Mouse (Mus musculus): ENCODE results near the gene Teddm2. TPM values are rescaled to one million over a fixed set of nuclear protein-coding genes. Genes with fewer than 3 reads are reported as not detected.

Gene Teddm2
- total RNA-seq, 2 experiments from 2014 or later: 0.70 to 1.4 TPM

GRCm38 (mm10) chr1:153846420-153846819 lies 53.6 kb downstream of the Teddm2 start:
- DNase-seq: no peak
- intact Hi-C loops (cut with DNase I; ENCODE audit: low total_unique reads): no loop called here

DNA sequence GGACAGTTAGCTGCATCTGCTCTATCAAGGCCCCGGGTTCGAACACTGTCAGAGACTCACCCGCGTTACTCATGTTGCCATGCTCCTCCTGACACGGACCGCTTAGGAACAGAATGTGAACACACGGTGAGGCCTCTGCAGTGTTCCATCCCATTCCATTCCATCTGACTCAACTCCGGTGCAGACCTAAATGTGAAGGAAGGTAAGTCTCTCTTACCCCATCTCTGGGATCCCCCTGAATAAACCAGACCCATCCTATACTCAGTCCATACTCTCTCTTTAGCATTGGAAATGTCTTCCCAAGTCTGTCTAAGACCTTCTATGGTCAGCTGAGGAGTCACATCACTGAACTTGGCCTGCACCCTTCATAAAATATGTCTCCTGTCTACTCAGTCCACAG lies 56.0 kb downstream of the Teddm2 start, which contains the start of gene Rgsl1:
Gene Rgsl1, minus strand, starts transcription at position 101 of the 400 bp plus-strand sequence.
- DNase-seq: no peak
- intact Hi-C loops (cut with DNase I; ENCODE audit: low total_unique reads): no loop called here

- DNase-seq: peak; percentile 20
- intact Hi-C loops (cut with DNase I; ENCODE audit: low total_unique reads): no loop called here
Measured at GRCm38 (mm10) chr1:153842121-153842740, 57.8 kb downstream of the Teddm2 start.

GRCm38 (mm10) chr1:153836036-153836435 lies 64.0 kb downstream of the Teddm2 start:
- intact Hi-C loops (cut with DNase I; ENCODE audit: low total_unique reads): no loop called here
- DNase-seq: no peak

DNA sequence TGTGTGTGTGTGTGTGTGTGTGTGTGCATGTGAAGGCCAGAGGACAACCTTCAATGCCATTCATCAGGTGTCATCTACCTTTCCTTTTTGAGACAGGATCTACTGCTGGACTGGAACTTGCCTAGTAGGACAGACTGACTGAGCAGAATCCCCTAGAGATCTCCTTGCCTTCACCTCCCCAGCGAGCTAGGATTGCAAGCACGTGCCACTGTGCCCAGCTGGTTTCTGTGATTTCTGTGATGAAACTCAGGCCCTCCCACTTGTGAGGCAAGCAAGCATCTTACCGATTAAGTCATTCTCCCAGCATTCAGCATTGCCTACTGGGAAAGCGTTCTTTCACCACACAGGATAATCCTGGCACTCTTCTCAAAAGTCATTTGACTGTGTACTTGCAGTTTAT lies 69.3 kb downstream of the Teddm2 start:
- intact Hi-C loops (cut with DNase I; ENCODE audit: low total_unique reads): no loop called here
- DNase-seq: no peak

DNA sequence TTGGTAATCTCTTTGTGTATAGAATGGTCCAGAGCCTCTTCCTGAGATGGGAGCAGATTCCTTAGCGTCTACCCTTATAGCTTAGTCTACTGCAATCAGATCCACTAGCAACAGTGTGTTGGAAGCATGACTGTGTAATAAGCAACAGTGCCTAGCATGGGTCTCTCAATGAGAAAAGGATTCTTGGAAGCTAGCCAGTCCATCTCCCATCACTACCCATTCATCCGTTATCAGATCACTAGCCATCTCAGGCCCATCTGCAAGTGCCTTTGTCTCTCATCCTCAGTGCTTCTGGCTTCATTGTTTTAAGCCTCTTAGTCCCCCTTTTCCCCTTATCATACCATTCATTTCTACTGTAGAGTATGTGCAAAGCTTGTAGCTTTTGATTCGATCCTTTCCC lies 79.8 kb downstream of the Teddm2 start:
- DNase-seq: no peak
- intact Hi-C loops (cut with DNase I; ENCODE audit: low total_unique reads): no loop called here

DNA sequence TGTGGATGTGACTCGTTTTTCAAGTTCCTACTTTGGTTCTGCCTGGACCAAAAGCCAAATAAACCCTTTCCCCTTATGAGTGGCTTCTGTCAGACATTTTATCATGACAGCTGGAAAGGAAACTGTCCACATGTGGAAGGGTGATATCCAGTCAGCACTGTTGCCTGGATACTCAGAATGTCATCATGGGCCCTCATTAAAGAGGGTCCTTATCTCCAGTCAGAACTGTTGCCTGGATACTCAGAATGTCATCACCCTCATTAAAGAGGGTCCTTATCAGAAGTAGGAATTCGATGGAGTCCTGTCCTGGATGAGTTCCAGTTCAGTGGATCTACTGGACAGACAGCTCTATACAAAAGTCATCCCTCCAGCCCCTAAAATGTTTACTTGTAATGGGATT lies 85.8 kb downstream of the Teddm2 start:
- intact Hi-C loops (cut with DNase I; ENCODE audit: low total_unique reads): no loop called here
- no peak for DNase-seq

DNA sequence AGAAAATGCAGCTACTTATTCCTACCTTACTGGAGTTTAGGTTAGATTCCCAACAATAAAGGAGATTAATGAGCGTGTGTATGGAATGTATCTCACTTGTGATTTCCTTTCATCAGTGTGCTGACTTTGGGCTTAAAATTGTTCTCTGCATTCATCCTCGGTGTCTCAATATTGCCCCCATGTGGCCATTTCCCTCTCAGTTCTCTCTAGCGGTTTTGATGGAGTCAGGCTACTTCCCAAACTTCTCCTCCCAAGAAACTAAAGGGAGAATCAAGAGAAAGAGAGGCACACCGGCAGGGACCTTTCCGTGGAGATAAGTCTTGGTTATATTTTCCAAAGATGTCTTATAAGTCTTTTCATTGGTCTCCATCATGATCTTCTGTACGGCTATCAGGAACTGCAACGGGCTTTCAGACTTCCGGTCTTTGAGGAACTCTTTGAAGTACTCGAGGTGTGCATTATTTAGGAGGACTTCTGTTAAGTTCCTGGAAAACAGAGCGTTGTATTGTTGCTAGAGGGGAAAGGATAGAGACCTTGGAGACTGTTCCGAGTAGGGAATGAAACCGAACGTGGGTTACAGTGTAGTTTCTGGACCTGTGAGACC lies 92.5 kb downstream of the Teddm2 start:
- intact Hi-C loops (cut with DNase I; ENCODE audit: low total_unique reads): no loop called here
- DNase-seq: peak; percentile 45

- DNase-seq: no peak
- intact Hi-C loops (cut with DNase I; ENCODE audit: low total_unique reads): no loop called here
Measured at GRCm38 (mm10) chr1:153803530-153803929, 96.5 kb downstream of the Teddm2 start.

DNA sequence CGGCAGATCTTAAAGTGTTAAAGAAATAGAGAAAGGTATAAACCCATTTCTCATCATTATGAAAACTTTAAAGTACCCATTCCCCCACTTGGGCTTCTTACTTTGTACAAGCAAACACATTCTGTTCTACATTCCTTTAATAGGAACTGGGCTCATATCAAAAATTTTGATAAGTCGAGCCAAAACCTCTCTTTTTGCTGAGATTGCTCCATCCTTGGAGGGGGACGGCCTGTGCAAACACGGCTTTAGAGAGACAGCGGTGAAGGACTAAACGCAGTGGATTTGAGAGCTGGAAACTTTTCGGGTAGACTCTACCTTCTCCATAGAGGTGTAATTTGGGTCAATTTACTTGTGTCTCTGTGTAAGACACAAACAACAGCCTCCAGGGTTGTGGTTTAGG lies 97.3 kb downstream of the Teddm2 start:
- DNase-seq: no peak
- intact Hi-C loops (cut with DNase I; ENCODE audit: low total_unique reads): no loop called here

Small RNAs within 50 kb of the gene (microRNA-seq; reads per million reads assigned to microRNA genes)
- gene Mir8114: 5.0 to 5.1 reads per million in 2 experiments

Other genes with a start within 250 kb of the Teddm2 start
- under 1 TPM; 0.31 to 0.68 TPM for gene Rgs8, start 247.2 kb downstream of the Teddm2 start, total RNA-seq (2021)
- gene Rgs16, start 159.9 kb downstream of the Teddm2 start, total RNA-seq (2021): 1 to 10 TPM; 3.1 to 4.1 TPM
- gene Rnasel, start 150.8 kb downstream of the Teddm2 start, total RNA-seq (2021): 1 to 10 TPM; 4.1 TPM
- not detected for gene Rgsl1, start 56.1 kb downstream of the Teddm2 start, total RNA-seq (2021)
- not detected for gene Teddm1b, start 25.9 kb downstream of the Teddm2 start, total RNA-seq (2021)
- gene Teddm1a, start 8.5 kb downstream of the Teddm2 start, total RNA-seq (2021): not detected
- 100 to 1,000 TPM; 120 to 371 TPM for gene Glul, start 284 bp downstream of the Teddm2 start, total RNA-seq (2021)

All from gastrocnemius, postnatal 14 days (tissue).